Mouse (Mus musculus) hindbrain, postnatal 0 days (tissue): ENCODE results near the gene Abcb5. TPM values are rescaled to one million over a fixed set of nuclear protein-coding genes. Genes with fewer than 3 reads are reported as not detected.
"Not testable (repeated sequence)": the region's sequence is repeated elsewhere in the genome, so short reads cannot be mapped to it uniquely, and the experiment has no call there.

ENCODE experiments used
- ATAC-seq: fragments of 200-750 bp; cut with Nextera tagmentation; 2 replicates; pipeline ENCODE4 v1.8.0; 2017; ENCODE audit warnings: mild to moderate bottlenecking, moderate TSS enrichment, moderate library complexity
- DNase-seq: peaks from one replicate; pipeline ENCODE4 v3.0.0-alpha.2; 2015; ENCODE audit warnings: low spot score
- H3K27ac ChIP-seq: fragments of 300-500 bp; sonication (generic); 2 replicates; pipeline ENCODE4 v1.5.1; 2014; ENCODE audit warnings: mild to moderate bottlenecking
- H3K27me3 ChIP-seq: fragments of 300-500 bp; sonication (generic); 2 replicates; pipeline ENCODE4 v1.6.1; 2014; ENCODE audit warnings: low read length, mixed read lengths; ENCODE audit not compliant: insufficient read depth
- H3K36me3 ChIP-seq: fragments of 300-500 bp; sonication (generic); 2 replicates; pipeline ENCODE4 v1.6.1; 2014; ENCODE audit warnings: low read length, mixed read lengths; ENCODE audit not compliant: insufficient read depth
- H3K4me1 ChIP-seq: fragments of 300-500 bp; sonication (generic); 2 replicates; pipeline ENCODE4 v1.6.1; 2014; ENCODE audit warnings: antibody characterized with exemption, low read length, mixed read lengths; ENCODE audit not compliant: insufficient read depth
- H3K4me2 ChIP-seq: fragments of 300-500 bp; sonication (generic); 2 replicates; pipeline ENCODE4 v1.6.1; 2014; ENCODE audit warnings: low read depth, mild to moderate bottlenecking, low read length, moderate library complexity, mixed read lengths
- H3K4me3 ChIP-seq: fragments of 300-500 bp; sonication (generic); 2 replicates; pipeline ENCODE4 v1.5.1; 2014; ENCODE audit warnings: low read length
- H3K9ac ChIP-seq: fragments of 300-500 bp; sonication (generic); replicated peaks from 2 replicates; pipeline ENCODE4 v1.6.1; 2014; ENCODE audit warnings: mild to moderate bottlenecking, low read length, moderate library complexity, mixed read lengths
- H3K9me3 ChIP-seq: fragments of 300-500 bp; sonication (generic); 2 replicates; pipeline ENCODE4 v1.6.1; 2016; ENCODE audit warnings: low read length, mixed read lengths
- CTCF ChIP-seq: IDR thresholded peaks from 2 replicates; pipeline ENCODE4 v1.5.1; 2016; ENCODE audit warnings: antibody characterized with exemption, control low read depth, low read depth
- WGBS: fragments of 180-500 bp; shearing (Covaris S2); extraction: QIAGEN DNeasy Blood & Tissue Kit; methylation state at CpG from one replicate; pipeline ENCODE4 v1.1.7; 2014; 5-methylcytosine and 5-hydroxymethylcytosine counted together
- polyA plus RNA-seq: library from polyadenylated mRNA; unstranded; fragments of >200 nt; fragmentation: Nextera tagmentation; extraction: Ambion mirVana; gene quantifications from 2 replicates; pipeline ENCODE4 v1.2.1, GENCODE M21; 2015
- total RNA-seq: library from RNA; depleted of rRNA; stranded (reverse); fragments of >200 nt; gene quantifications from 2 replicates; pipeline ENCODE4 v1.2.3, GENCODE M21; 2014; rRNA removed

Abcb5 gene
- total RNA-seq (not detected in 2 replicates), polyA plus RNA-seq (not detected in 2 replicates)

- Histone ChIP-seq H3K4me3 (no peak within 1 kb of the TSS), H3K9me3 (no peaks in the 10 kb centered on the region), H3K4me2 (no peak within 1 kb of the TSS), H3K27ac (no peak within 1 kb of the TSS), H3K9ac (no peak within 1 kb of the TSS), H3K27me3 (no peaks in the 10 kb centered on the region), H3K36me3 (no peaks in the 10 kb centered on the region), H3K4me1 (no peaks in the 10 kb centered on the region)
- 81% methylated on average over 4 of the region's 4 CpGs for WGBS
- ATAC-seq, result no peak
- TF ChIP-seq CTCF, result no peak
- no peak for DNase-seq
Observed at GRCm38 (mm10) chr12:118966321-118966720, at the start of gene Abcb5. Gene Abcb5 (minus strand): TSS chr12:118966421.

- Histone ChIP-seq H3K27me3 (no peaks in the 10 kb centered on the region), H3K4me2 (no peak overlapping the region), H3K27ac (no peak overlapping the region), H3K9me3 (no peaks in the 10 kb centered on the region), H3K9ac (no peak overlapping the region), H3K4me3 (no peak overlapping the region), H3K4me1 (no peaks in the 10 kb centered on the region), H3K36me3 (no peaks in the 10 kb centered on the region)
- ATAC-seq (no peak), DNase-seq (no peak)
- 79% methylated on average over 2 of the region's 2 CpGs for WGBS
- TF ChIP-seq CTCF, result no peak
Observed at GRCm38 (mm10) chr12:118999230-118999629, 33.0 kb upstream of the Abcb5 start.

- Histone ChIP-seq H3K4me3 (no peak overlapping the region), H3K27ac (no peak overlapping the region), H3K27me3 (no peaks in the 10 kb centered on the region), H3K4me1 (no peaks in the 10 kb centered on the region), H3K36me3 (no peaks in the 10 kb centered on the region), H3K9me3 (no peaks in the 10 kb centered on the region), H3K4me2 (no peak overlapping the region), H3K9ac (no peak overlapping the region)
- ATAC-seq, result no peak
- TF ChIP-seq CTCF, result peak; percentile 62
- WGBS, result 73% methylated on average over 1 of the region's 1 CpGs
- DNase-seq, result peak; percentile 63
Observed at GRCm38 (mm10) chr12:118994328-118995166, 28.3 kb upstream of the Abcb5 start.

GRCm38 (mm10) chr12:118984852-118985251 lies 18.6 kb upstream of the Abcb5 start:
- WGBS, result 68% methylated on average over 1 of the region's 1 CpGs
- Histone ChIP-seq H3K27ac (no peak overlapping the region), H3K36me3 (no peaks in the 10 kb centered on the region), H3K9ac (no peak overlapping the region), H3K4me1 (no peaks in the 10 kb centered on the region), H3K9me3 (no peaks in the 10 kb centered on the region), H3K27me3 (no peaks in the 10 kb centered on the region), H3K4me3 (no peak overlapping the region), H3K4me2 (no peak overlapping the region)
- no peak for ATAC-seq
- no peak for TF ChIP-seq CTCF
- no peak for DNase-seq

- peak overlapping the region; percentile 45 for H3K4me2 ChIP-seq
- H3K4me3 ChIP-seq, result no peak overlapping the region
- H3K4me1 ChIP-seq, result no peaks in the 10 kb centered on the region
- no peaks in the 10 kb centered on the region for H3K27me3 ChIP-seq
- H3K27ac ChIP-seq, result no peak overlapping the region
- peak; percentile 85 for TF ChIP-seq CTCF
- ATAC-seq (peak; percentile 79), DNase-seq (peak; percentile 92)
- H3K36me3 ChIP-seq, result no peaks in the 10 kb centered on the region
- WGBS, result 23% methylated on average over 13 of the region's 13 CpGs
- no peaks in the 10 kb centered on the region for H3K9me3 ChIP-seq
- H3K9ac ChIP-seq, result peak overlapping the region; percentile 37; the same call in 1 of the 2 replicates
Observed at GRCm38 (mm10) chr12:118930386-118931318, 35.6 kb downstream of the Abcb5 start.

GRCm38 (mm10) chr12:118926813-118927281 lies 39.4 kb downstream of the Abcb5 start:
- peak overlapping the region; percentile 48 for H3K4me2 ChIP-seq
- 17% methylated on average over 13 of the region's 13 CpGs for WGBS
- H3K4me3 ChIP-seq, result no peak overlapping the region
- DNase-seq (peak; percentile 77), ATAC-seq (no peak)
- no peaks in the 10 kb centered on the region for H3K4me1 ChIP-seq
- H3K9me3 ChIP-seq, result no peaks in the 10 kb centered on the region
- H3K27me3 ChIP-seq, result no peaks in the 10 kb centered on the region
- peak; percentile 85 for TF ChIP-seq CTCF
- no peaks in the 10 kb centered on the region for H3K36me3 ChIP-seq
- H3K27ac ChIP-seq, result no peak overlapping the region
- no peak overlapping the region for H3K9ac ChIP-seq

GRCm38 (mm10) chr12:118923874-118924273 lies 42.3 kb downstream of the Abcb5 start:
- H3K27ac ChIP-seq, H3K4me3 ChIP-seq, H3K27me3 ChIP-seq, H3K9ac ChIP-seq, H3K9me3 ChIP-seq, H3K4me2 ChIP-seq, DNase-seq, ATAC-seq, H3K36me3 ChIP-seq, H3K4me1 ChIP-seq: not testable (repeated sequence)
- WGBS, result 67% methylated on average over 1 of the region's 1 CpGs
